Mouse (Mus musculus) midbrain, embryonic 11.5 days (tissue): Measurements from ENCODE around the gene Calu. TPM values are rescaled to one million over a fixed set of nuclear protein-coding genes. Genes with fewer than 3 reads are reported as not detected.
"Not testable (repeated sequence)": the region's sequence is repeated elsewhere in the genome, so short reads cannot be mapped to it uniquely, and the experiment has no call there.

Experiments used
- ATAC-seq: fragments of 200-750 bp; cut with Nextera tagmentation; 2 replicates; pipeline ENCODE4 v1.8.0; 2017; ENCODE audit warnings: moderate TSS enrichment, moderate library complexity; ENCODE audit not compliant: low FRiP score
- DNase-seq: peaks from one replicate; pipeline ENCODE4 v3.0.0; 2015; ENCODE audit warnings: low spot score; ENCODE audit errors: missing footprints
- H3K27ac ChIP-seq: fragments of 300-500 bp; sonication (generic); 2 replicates; pipeline ENCODE4 v1.5.1; 2014; ENCODE audit warnings: low read depth, low read length
- H3K27me3 ChIP-seq: fragments of 300-500 bp; sonication (generic); 2 replicates; pipeline ENCODE4 v1.6.1; 2014; ENCODE audit warnings: mild to moderate bottlenecking, low read length, moderate library complexity, mixed read lengths; ENCODE audit not compliant: control insufficient read depth, insufficient read depth
- H3K36me3 ChIP-seq: fragments of 300-500 bp; sonication (generic); 2 replicates; pipeline ENCODE4 v1.6.1; 2014; ENCODE audit warnings: mild to moderate bottlenecking, low read length, moderate library complexity, mixed read lengths; ENCODE audit not compliant: control insufficient read depth, insufficient read depth
- H3K4me1 ChIP-seq: fragments of 300-500 bp; sonication (generic); 2 replicates; pipeline ENCODE4 v1.6.1; 2014; ENCODE audit warnings: low read length; ENCODE audit not compliant: control insufficient read depth, insufficient read depth
- H3K4me2 ChIP-seq: fragments of 300-500 bp; sonication (generic); 2 replicates; pipeline ENCODE4 v1.6.1; 2014; ENCODE audit warnings: mild to moderate bottlenecking, moderate library complexity
- H3K4me3 ChIP-seq: fragments of 300-500 bp; sonication (generic); 2 replicates; pipeline ENCODE4 v1.5.1; 2014; ENCODE audit warnings: low read depth, low read length
- H3K9ac ChIP-seq: fragments of 300-500 bp; sonication (generic); 2 replicates; pipeline ENCODE4 v1.6.1; 2014; ENCODE audit warnings: low read length
- H3K9me3 ChIP-seq: fragments of 300-500 bp; sonication (generic); 2 replicates; pipeline ENCODE4 v1.6.1; 2016; ENCODE audit warnings: low read length; ENCODE audit not compliant: control insufficient read depth
- WGBS: fragments of 180-500 bp; shearing (Covaris S2); extraction: QIAGEN DNeasy Blood & Tissue Kit; methylation state at CpG from one replicate; pipeline ENCODE4 v1.1.7; 2014; 5-methylcytosine and 5-hydroxymethylcytosine counted together
- polyA plus RNA-seq: library from polyadenylated mRNA; unstranded; fragments of >200 nt; fragmentation: Nextera tagmentation; extraction: Ambion mirVana; gene quantifications from 2 replicates; pipeline ENCODE4 v1.2.1, GENCODE M21; 2014

Calu gene
- polyA plus RNA-seq, 1 experiment from 2014 or later, result 265 TPM

- ATAC-seq (no peak), DNase-seq (no peak)
- H3K4me1 ChIP-seq, result no peaks in the 10 kb centered on the region
- no peaks in the 10 kb centered on the region for H3K27me3 ChIP-seq
- no peak overlapping the region for H3K4me3 ChIP-seq
- WGBS, result 41% methylated on average over 2 of the region's 2 CpGs
- H3K4me2 ChIP-seq, result no peak overlapping the region
- H3K36me3 ChIP-seq, result no peaks in the 10 kb centered on the region
- no peaks in the 10 kb centered on the region for H3K9me3 ChIP-seq
- H3K9ac ChIP-seq, result no peak overlapping the region
- no peak overlapping the region for H3K27ac ChIP-seq
These were observed 34.6 kb downstream of the Calu start for GRCm38 (mm10) chr6:29382442-29382841.

DNA sequence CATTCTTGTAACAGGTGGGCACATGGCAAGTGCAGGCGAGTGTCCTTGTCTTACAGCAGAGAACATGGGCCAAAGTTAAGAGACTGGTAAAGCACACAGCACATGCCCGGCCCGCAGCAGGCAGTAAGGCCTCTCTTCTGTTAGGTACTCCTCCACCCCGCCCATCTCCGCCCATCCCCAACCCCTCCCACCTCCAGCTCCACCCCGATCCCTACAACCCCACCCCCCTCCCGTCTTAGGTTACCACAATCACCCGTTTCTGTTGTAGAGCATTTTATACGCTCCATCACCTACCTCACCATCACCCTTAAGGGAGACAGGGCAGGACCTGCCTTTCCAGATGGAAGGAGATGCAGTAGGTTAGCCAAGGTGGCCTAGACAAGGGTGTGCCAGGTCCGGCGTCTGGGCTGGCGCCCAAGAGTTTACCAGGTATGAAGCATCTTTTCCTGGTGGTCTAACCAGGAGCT, 40.2 kb downstream of the Calu start, which contains the start of gene Opn1sw:
TSS of gene Opn1sw (minus strand) at position 417 of the 467 bp plus-strand sequence.
- ATAC-seq (no peak), DNase-seq (no peak)
- Histone ChIP-seq H3K27ac (no peak within 1 kb of the TSS), H3K4me1 (0 out of 2 replicates have a peak, but pooled peaks cover 4% of the 10 kb centered on the region), H3K9me3 (no peaks in the 10 kb centered on the region), H3K9ac (no peak within 1 kb of the TSS), H3K36me3 (no peaks in the 10 kb centered on the region), H3K4me2 (0 out of 2 replicates have a peak within 1 kb of the TSS, but pooled peaks have one; percentile 13), H3K4me3 (no peak within 1 kb of the TSS), H3K27me3 (0 out of 2 replicates have a peak, but pooled peaks cover 2% of the 10 kb centered on the region)
- WGBS, result 3% methylated on average over 12 of the region's 12 CpGs

GRCm38 (mm10) chr6:29388606-29389080, 40.8 kb downstream of the Calu start:
- Histone ChIP-seq H3K27ac (no peak overlapping the region), H3K9ac (no peak overlapping the region), H3K4me1 (0 out of 2 replicates have a peak, but pooled peaks cover 4% of the 10 kb centered on the region), H3K36me3 (no peaks in the 10 kb centered on the region), H3K27me3 (0 out of 2 replicates have a peak, but pooled peaks cover 2% of the 10 kb centered on the region), H3K4me3 (no peak overlapping the region), H3K9me3 (no peaks in the 10 kb centered on the region), H3K4me2 (0 out of 2 replicates have a peak overlapping the region, but pooled peaks have one; percentile 13)
- ATAC-seq, result no peak
- DNase-seq, result no peak
- WGBS, result 15% methylated on average over 11 of the region's 11 CpGs

- Histone ChIP-seq H3K27me3 (0 out of 2 replicates have a peak, but pooled peaks cover 2% of the 10 kb centered on the region), H3K36me3 (no peaks in the 10 kb centered on the region), H3K9ac (no peak overlapping the region), H3K9me3 (no peaks in the 10 kb centered on the region), H3K4me2 (no peak overlapping the region), H3K27ac (no peak overlapping the region), H3K4me1 (0 out of 2 replicates have a peak, but pooled peaks cover 4% of the 10 kb centered on the region), H3K4me3 (no peak overlapping the region)
- DNase-seq (no peak), ATAC-seq (no peak)
- WGBS, result 56% methylated on average over 9 of the region's 9 CpGs
These were observed 41.6 kb downstream of the Calu start for GRCm38 (mm10) chr6:29389425-29389824.

DNA sequence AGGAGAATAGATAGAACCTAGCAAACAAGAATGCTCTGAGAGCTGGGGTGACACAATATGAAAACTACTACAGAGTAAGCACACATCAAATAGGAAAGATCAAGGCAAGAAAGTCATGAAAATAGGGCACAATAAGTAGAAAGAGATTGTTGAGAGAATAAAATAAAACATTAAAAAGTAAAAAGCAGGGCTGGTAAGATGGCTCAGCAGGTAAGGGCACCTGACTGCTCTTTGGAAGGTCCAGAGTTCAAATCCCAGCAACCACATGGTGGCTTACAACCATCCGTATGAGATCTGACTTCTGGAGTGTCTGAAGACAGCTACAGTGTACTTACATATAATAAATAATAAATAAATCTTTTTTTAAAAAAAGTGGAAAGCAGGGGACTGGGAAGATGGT, 42.6 kb downstream of the Calu start:
- H3K4me1 ChIP-seq, H3K9me3 ChIP-seq, H3K4me3 ChIP-seq, H3K4me2 ChIP-seq, H3K36me3 ChIP-seq, DNase-seq, ATAC-seq, H3K27ac ChIP-seq, H3K27me3 ChIP-seq, H3K9ac ChIP-seq: not testable (repeated sequence)
- WGBS, result 93% methylated on average over 1 of the region's 1 CpGs

DNA sequence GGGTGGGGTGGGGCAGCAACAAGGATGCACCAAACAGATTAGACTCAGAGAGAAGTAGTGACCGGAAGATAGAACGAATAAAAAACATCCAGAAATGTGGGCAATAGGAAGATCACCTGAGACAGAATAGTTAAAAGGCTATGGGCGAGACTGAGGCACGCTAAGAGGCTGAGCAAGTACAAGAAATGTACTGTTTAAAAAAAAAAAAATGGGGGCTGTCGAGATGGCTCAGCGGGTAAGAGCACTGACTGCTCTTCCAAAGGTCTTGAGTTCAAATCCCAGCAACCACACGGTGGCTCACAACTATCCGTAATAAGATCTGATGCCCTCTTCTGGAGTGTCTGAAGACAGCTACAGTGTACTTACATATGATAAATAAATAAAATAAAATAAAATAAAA, 43.4 kb downstream of the Calu start:
- H3K9me3 ChIP-seq, H3K4me1 ChIP-seq, H3K4me3 ChIP-seq, H3K36me3 ChIP-seq, H3K4me2 ChIP-seq, H3K9ac ChIP-seq, H3K27ac ChIP-seq, ATAC-seq, H3K27me3 ChIP-seq, DNase-seq: not testable (repeated sequence)
- WGBS, result 82% methylated on average over 8 of the region's 8 CpGs

DNA sequence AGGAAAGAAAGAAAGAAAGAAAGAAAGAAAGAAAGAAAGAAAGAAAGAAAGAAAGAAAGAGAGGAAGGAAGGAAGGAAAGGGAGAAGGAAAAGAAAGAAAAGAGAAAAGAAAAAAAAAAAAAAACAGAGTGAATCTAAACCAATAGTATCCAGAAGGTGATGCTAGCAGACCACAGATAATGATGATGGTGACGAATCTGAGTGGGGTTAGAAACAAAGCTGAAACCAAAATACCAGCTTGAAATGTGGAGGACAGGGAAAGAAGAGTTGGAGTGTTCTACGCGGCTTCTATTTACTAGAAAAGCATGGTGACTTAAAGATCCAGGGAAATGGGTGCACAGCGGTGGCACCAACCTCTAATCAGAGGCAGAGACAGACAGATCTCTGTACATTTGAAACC, 43.9 kb downstream of the Calu start:
- 77% methylated on average over 4 of the region's 4 CpGs for WGBS

DNA sequence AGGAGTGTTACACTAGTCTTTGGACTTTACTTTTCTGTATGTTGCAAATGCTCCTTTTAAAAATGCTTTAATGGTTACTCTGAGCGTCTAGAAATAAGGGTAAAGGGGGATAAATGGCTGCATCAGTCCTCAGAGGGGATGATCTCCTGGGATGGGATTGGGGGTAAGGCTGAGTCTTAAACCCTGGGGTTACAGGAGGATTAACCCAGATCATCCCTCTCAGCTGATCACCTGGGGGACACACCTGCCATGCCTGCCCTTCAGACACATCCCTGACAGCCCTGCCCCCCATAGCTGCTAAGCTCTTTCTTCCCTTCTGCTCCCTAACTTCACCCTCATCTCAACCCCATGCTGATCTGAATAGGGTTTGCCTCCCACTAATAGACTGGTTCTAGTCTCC, 46.4 kb downstream of the Calu start:
- no peak for ATAC-seq

More for the DNA sequence above, 43.9 kb downstream of the Calu start:
- Histone ChIP-seq H3K27ac (no peak overlapping the region), H3K9ac (no peak overlapping the region), H3K4me2 (no peak overlapping the region), H3K4me3 (no peak overlapping the region), H3K27me3 (peaks cover 7% of the 10 kb centered on the region; the same call in 1 of the 2 replicates), H3K9me3 (no peaks in the 10 kb centered on the region), H3K36me3 (no peaks in the 10 kb centered on the region), H3K4me1 (peaks cover 4% of the 10 kb centered on the region)
- ATAC-seq (no peak), DNase-seq (no peak)

DNA sequence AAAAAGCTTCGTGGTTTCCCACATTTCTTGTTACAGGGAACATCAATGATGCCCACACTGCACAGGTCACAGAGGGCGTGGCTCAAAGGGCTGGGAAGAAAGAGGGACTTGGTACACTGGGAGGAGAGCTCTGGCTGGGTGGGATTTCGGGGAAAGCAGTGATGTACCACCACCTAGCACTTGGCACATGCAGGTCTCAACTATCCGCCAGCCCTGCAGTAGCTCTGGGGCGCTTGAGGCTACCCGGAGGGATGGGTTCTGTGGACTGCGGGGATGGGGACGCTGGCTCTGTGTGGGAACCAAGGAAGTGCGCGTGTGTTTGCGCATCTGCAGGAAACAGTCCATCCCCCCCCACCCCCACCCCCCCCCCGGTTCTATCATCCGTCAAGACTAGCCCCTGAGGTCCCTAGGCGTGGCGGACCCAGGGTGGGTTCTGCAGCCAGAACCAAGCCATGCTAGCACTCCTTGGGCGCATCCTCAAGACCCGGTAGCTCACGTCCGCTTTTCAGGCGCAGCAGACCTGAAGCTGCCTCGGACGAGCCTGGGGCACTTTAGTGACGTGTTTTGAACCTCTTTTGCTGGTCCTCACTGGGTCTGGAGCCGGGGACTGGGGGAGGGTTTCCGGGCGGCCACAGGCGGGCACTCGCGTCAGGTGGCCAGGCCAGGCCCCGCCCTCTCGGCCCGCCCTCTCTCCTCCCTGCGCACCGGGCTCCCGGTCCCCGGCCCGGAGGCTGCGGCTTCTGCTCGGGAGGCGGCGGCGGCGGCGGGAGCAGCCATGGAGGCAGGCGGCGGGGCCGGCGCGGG, 48.2 kb downstream of the Calu start, which contains the start of gene Ccdc136:
TSS of gene Ccdc136 (plus strand) at position 400 of the 804 bp plus-strand sequence.
- Histone ChIP-seq H3K4me2 (peak within 1 kb of the TSS; percentile 81), H3K4me1 (peaks cover 4% of the 10 kb centered on the region), H3K4me3 (peak within 1 kb of the TSS; percentile 64), H3K27ac (no peak within 1 kb of the TSS; the same call in 1 of the 2 replicates), H3K9me3 (no peaks in the 10 kb centered on the region), H3K27me3 (peaks cover 5% of the 10 kb centered on the region; the same call in 1 of the 2 replicates), H3K9ac (peak within 1 kb of the TSS; percentile 78), H3K36me3 (no peaks in the 10 kb centered on the region)
- DNase-seq, result peak; percentile 95
- ATAC-seq, result peak; percentile 91
- under 1% methylated on average over 37 of the region's 49 CpGs for WGBS

More for the DNA sequence above, 46.4 kb downstream of the Calu start:
- WGBS, result 50% methylated on average over 1 of the region's 1 CpGs
- H3K4me2 ChIP-seq, result no peak overlapping the region
- no peak overlapping the region for H3K9ac ChIP-seq
- peaks cover 5% of the 10 kb centered on the region; the same call in 1 of the 2 replicates for H3K27me3 ChIP-seq
- peaks cover 4% of the 10 kb centered on the region for H3K4me1 ChIP-seq
- no peak overlapping the region for H3K4me3 ChIP-seq
- no peak for DNase-seq
- no peaks in the 10 kb centered on the region for H3K36me3 ChIP-seq
- no peak overlapping the region for H3K27ac ChIP-seq
- no peaks in the 10 kb centered on the region for H3K9me3 ChIP-seq
